In the genomic region with DNA sequence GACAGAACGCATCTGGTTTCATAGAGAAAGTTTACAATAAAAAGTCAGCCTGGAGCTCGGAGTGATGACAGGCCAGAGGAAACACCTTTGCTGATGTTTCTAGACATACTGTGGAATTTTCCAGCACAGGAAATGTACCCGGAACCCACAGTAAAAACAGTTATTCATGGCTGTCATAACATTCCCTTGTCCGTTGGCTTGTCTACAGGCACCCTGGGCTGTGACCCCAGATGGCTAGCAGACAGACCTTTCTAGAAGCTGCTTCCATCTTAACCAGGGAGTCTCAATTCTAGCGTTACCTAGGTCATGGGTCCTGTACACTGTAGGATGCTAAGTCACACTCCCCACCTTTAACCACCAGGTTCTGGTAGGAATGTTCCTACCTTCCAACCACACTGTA, we compare ENCODE assay signal across 12 mouse cellular contexts.
DNase-seq lines count a peak whose midpoint lies in the region; ATAC-seq and TF ChIP-seq lines count a peak whose summit lies in the region.
"Had no signal": no experiment of that assay in that cellular context is flagged by ENCODE, and none has a peak within 500 bp of the region (broad histone marks: within the 10 kb centered on the region; RNA-seq: fewer than 3 reads in every experiment).

No protein-coding gene starts in this region.

- WGBS in intestine, embryonic 16.5 days, result 55% methylated on average over 5 of the region's 5 CpGs
- 88% methylated on average over 5 of the region's 5 CpGs for WGBS in hindbrain, embryonic 16.5 days

- H3K9me3 ChIP-seq in intestine, embryonic 16.5 days (ENCODE audit: control insufficient read depth, low read length), result no peaks in the 10 kb centered on the region
- H3K9me3 ChIP-seq in hindbrain, embryonic 16.5 days (ENCODE audit: control insufficient read depth, low read length), result no peaks in the 10 kb centered on the region
- H3K9me3 ChIP-seq: neural tube, embryonic 12.5 days had no signal

- no peak for ATAC-seq in intestine, embryonic 16.5 days
- no peak for ATAC-seq in hindbrain, embryonic 16.5 days
- ATAC-seq: liver, postnatal 0 days had no signal

- peak overlapping the region; percentile 55; the same call in 1 of the 2 replicates for H3K27ac ChIP-seq in embryonic fibroblast, embryonic 13.5 days (ENCODE audit: insufficient read depth, low read length)
- 0 out of 2 replicates have a peak overlapping the region, but pooled peaks have one; percentile 26 for H3K27ac ChIP-seq in intestine, embryonic 16.5 days (ENCODE audit: low read length)
- H3K27ac ChIP-seq in hindbrain, embryonic 16.5 days (ENCODE audit: low read depth, low read length), result no peak overlapping the region
- H3K27ac ChIP-seq: neural tube, embryonic 12.5 days had no signal

- no peak overlapping the region for H3K4me3 ChIP-seq in embryonic fibroblast, embryonic 13.5 days (ENCODE audit: insufficient read depth, low read length)
- H3K4me3 ChIP-seq in intestine, embryonic 16.5 days (ENCODE audit: low read length), result no peak overlapping the region
- H3K4me3 ChIP-seq in hindbrain, embryonic 16.5 days (ENCODE audit: low read length), result no peak overlapping the region
- H3K4me3 ChIP-seq: neural tube, embryonic 12.5 days had no signal

- no peaks in the 10 kb centered on the region for H3K36me3 ChIP-seq in intestine, embryonic 16.5 days (ENCODE audit: control insufficient read depth, insufficient read depth, low read length)
- H3K36me3 ChIP-seq in hindbrain, embryonic 16.5 days (ENCODE audit: control insufficient read depth, insufficient read depth, low read length), result no peaks in the 10 kb centered on the region
- H3K36me3 ChIP-seq: neural tube, embryonic 12.5 days had no signal

- TF ChIP-seq CTCF in embryonic fibroblast, embryonic 13.5 days (IDR thresholded peaks at IDR 0.05; ENCODE audit: borderline replicate concordance, insufficient read depth, low read length), result no peak

- no peak overlapping the region for H3K9ac ChIP-seq in intestine, embryonic 16.5 days (ENCODE audit: low read depth, low read length)
- no peak overlapping the region for H3K9ac ChIP-seq in hindbrain, embryonic 16.5 days (ENCODE audit: low read depth, low read length)
- H3K9ac ChIP-seq: liver, postnatal 0 days; neural tube, embryonic 12.5 days had no signal

- peak; percentile 30 for DNase-seq in kidney, adult 11 months
- DNase-seq in kidney, postnatal 4 days, result no peak
- DNase-seq in lung, postnatal 25 days (ENCODE audit: low spot score), result peak; percentile 27
- no peak for DNase-seq in thymus, adult 18-20 months
- no peak for DNase-seq in frontal cortex, postnatal 25 days (ENCODE audit: low spot score in 2 of 2)
- DNase-seq: layer of hippocampus, adult 9-11 months; liver, postnatal 0 days; spleen, adult 18-20 months had no signal

- no peaks in the 10 kb centered on the region for H3K27me3 ChIP-seq in intestine, embryonic 16.5 days (replicated peaks; ENCODE audit: control insufficient read depth, insufficient read depth, low read length)
- no peaks in the 10 kb centered on the region for H3K27me3 ChIP-seq in hindbrain, embryonic 16.5 days (replicated peaks; ENCODE audit: control insufficient read depth, insufficient read depth, low read length)
- H3K27me3 ChIP-seq: neural tube, embryonic 12.5 days had no signal

- peaks cover 20% of the 10 kb centered on the region for H3K4me1 ChIP-seq in embryonic fibroblast, embryonic 13.5 days (ENCODE audit: control insufficient read depth, insufficient read depth, low read length)
- peaks cover 5% of the 10 kb centered on the region; the same call in 1 of the 2 replicates for H3K4me1 ChIP-seq in intestine, embryonic 16.5 days (ENCODE audit: control insufficient read depth, insufficient read depth, low read length)
- peaks cover 2% of the 10 kb centered on the region; the same call in 1 of the 2 replicates for H3K4me1 ChIP-seq in hindbrain, embryonic 16.5 days (ENCODE audit: control insufficient read depth, insufficient read depth, low read depth, low read length)

- H3K4me2 ChIP-seq in intestine, embryonic 16.5 days (ENCODE audit: low read depth, low read length), result no peak overlapping the region
- no peak overlapping the region for H3K4me2 ChIP-seq in hindbrain, embryonic 16.5 days (ENCODE audit: low read length)
- H3K4me2 ChIP-seq: neural tube, embryonic 12.5 days had no signal

- TF ChIP-seq POLR2A in embryonic fibroblast, embryonic 13.5 days (IDR thresholded peaks at IDR 0.05; ENCODE audit: low read depth, low read length), result no peak

Comparison
In these comparisons a context has a peak if more than half of its experiments do, and no peak if none do; other contexts are left out.
1. DNase-seq: peak in kidney, adult 11 months (single experiment) and lung, postnatal 25 days (single experiment); none in kidney, postnatal 4 days (0 of 2), thymus, adult 18-20 months (0 of 2) and frontal cortex, postnatal 25 days (0 of 2).